22 mouse cellular contexts compared by ENCODE assay signal in the genomic region with DNA sequence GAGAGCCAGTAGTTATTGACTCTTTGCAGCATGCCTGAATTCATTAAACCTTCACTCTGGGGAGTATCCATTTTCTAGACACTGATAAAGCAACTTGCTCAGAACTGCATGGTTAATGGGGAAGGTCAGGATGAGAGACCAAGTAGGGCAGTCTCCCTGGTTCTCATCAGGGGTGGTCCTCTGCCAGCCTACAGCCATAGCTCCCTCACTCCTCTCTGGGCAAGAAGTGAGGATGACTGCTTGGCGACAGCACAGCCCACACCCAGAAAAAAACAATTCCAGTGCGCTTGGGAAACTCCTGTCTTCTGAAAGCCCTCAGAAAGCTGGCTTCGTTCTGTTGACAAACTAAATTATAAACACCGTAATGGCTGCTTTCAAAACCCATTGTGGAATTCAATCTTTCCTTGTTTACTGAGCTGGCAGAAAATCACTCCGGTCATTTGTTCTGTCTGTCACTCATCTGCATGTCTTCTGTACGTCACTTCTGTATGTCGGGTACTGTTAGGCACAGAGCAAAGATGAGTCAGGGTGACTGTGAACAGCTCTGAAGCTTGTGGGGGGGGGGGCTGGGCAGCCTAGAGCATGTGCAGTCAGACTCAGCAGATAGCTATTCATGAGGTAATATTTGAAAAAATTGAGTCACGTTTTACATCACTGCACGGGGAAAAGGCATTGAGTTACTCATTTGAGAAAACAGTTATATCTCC. TPM values are rescaled to one million over a fixed set of nuclear protein-coding genes. Genes with fewer than 3 reads are reported as not detected.
DNase-seq lines count a peak whose midpoint lies in the region; ATAC-seq and TF ChIP-seq lines count a peak whose summit lies in the region.
"Had no signal": no experiment of that assay in that cellular context is flagged by ENCODE, and none has a peak within 500 bp of the region (broad histone marks: within the 10 kb centered on the region; RNA-seq: fewer than 3 reads in every experiment).

No protein-coding gene starts in this region.

- peaks cover 15% of the 10 kb centered on the region for H3K4me1 ChIP-seq in liver, adult 2 months (ENCODE audit: control insufficient read depth, insufficient read depth, low read length)
- H3K4me1 ChIP-seq in liver, embryonic 11.5 days (replicated peaks; ENCODE audit: control insufficient read depth, insufficient read depth, low read length), result no peaks in the 10 kb centered on the region; the same call in 1 of the 2 replicates
- H3K4me1 ChIP-seq in embryonic fibroblast, embryonic 13.5 days (ENCODE audit: control insufficient read depth, insufficient read depth, low read length), result peaks cover 8% of the 10 kb centered on the region

- H3K4me2 ChIP-seq in liver, embryonic 11.5 days, result no peak overlapping the region
- H3K4me2 ChIP-seq: forebrain, embryonic 15.5 days; heart, embryonic 11.5 days; hindbrain, embryonic 12.5 days; neural tube, embryonic 15.5 days had no signal

- no peak overlapping the region for H3K4me3 ChIP-seq in liver, adult 2 months (ENCODE audit: insufficient read depth, low read depth, low read length)
- no peak overlapping the region for H3K4me3 ChIP-seq in liver, embryonic 11.5 days (ENCODE audit: low read depth, low read length)
- H3K4me3 ChIP-seq in embryonic fibroblast, embryonic 13.5 days (ENCODE audit: insufficient read depth, low read length), result no peak overlapping the region
- H3K4me3 ChIP-seq: erythroblast, embryonic 14.5 days; forebrain, embryonic 15.5 days; hindbrain, embryonic 12.5 days; left cerebral cortex, adult 2 months; neural tube, embryonic 15.5 days had no signal

- no peak for TF ChIP-seq POLR2A in liver, adult 2 months (IDR thresholded peaks at IDR 0.05; ENCODE audit: extremely low read depth, insufficient read depth, low read length)
- TF ChIP-seq POLR2A in embryonic fibroblast, embryonic 13.5 days (IDR thresholded peaks at IDR 0.05; ENCODE audit: low read depth, low read length), result no peak

- ATAC-seq in liver, embryonic 11.5 days (replicated peaks; ENCODE audit: low FRiP score), result no peak
- ATAC-seq: forebrain, embryonic 15.5 days had no signal

- no peak overlapping the region for H3K9ac ChIP-seq in liver, adult 2 months (ENCODE audit: low read depth, low read length)
- H3K9ac ChIP-seq in liver, embryonic 11.5 days (ENCODE audit: low read depth, low read length), result no peak overlapping the region
- H3K9ac ChIP-seq: forebrain, embryonic 15.5 days; hindbrain, embryonic 12.5 days; neural tube, embryonic 15.5 days had no signal

- no peaks in the 10 kb centered on the region for H3K9me3 ChIP-seq in liver, embryonic 11.5 days (ENCODE audit: control insufficient read depth, low read length)
- H3K9me3 ChIP-seq: forebrain, embryonic 15.5 days; hindbrain, embryonic 12.5 days; neural tube, embryonic 15.5 days had no signal

- H3K27me3 ChIP-seq in liver, adult 2 months (ENCODE audit: control insufficient read depth, insufficient read depth, low read length), result no peaks in the 10 kb centered on the region
- no peaks in the 10 kb centered on the region for H3K27me3 ChIP-seq in liver, embryonic 11.5 days (replicated peaks; ENCODE audit: control insufficient read depth, insufficient read depth, low read length)
- H3K27me3 ChIP-seq: forebrain, embryonic 15.5 days; hindbrain, embryonic 12.5 days; neural tube, embryonic 15.5 days had no signal

- DNase-seq in liver, adult 2 months (ENCODE audit: extremely low read depth, low read depth, low spot score), result peak; percentile 69
- DNase-seq in liver, embryonic 11.5 days (ENCODE audit: low spot score), result no peak
- DNase-seq in 3134 (ENCODE audit: extremely low read depth, insufficient read length, low spot score) (peak; percentile 47), MN1 (ENCODE audit: low spot score) (peak; percentile 55)
- DNase-seq in ovary, postnatal 10 days (ENCODE audit: low spot score), result no peak
- DNase-seq in embryo, embryonic 10 days (ENCODE audit: low spot score), result no peak
- DNase-seq: adrenal gland, postnatal 36 days; cerebellum, adult 8-10 months; heart, postnatal 10 days; kidney, adult 9 months; kidney, postnatal 36 days; left cerebral cortex, postnatal 4 days; liver; midbrain, embryonic 14.5 days; thymus, adult 2 months had no signal

- 29% methylated on average over 9 of the region's 9 CpGs for WGBS in liver, adult 2 months
- 78% methylated on average over 9 of the region's 9 CpGs for WGBS in liver, embryonic 11.5 days

- peak overlapping the region; percentile 76 for H3K27ac ChIP-seq in liver, adult 2 months (replicated peaks; ENCODE audit: insufficient read depth, low read depth, low read length)
- no peak overlapping the region for H3K27ac ChIP-seq in liver, embryonic 11.5 days (ENCODE audit: low read depth, low read length)
- H3K27ac ChIP-seq in embryonic fibroblast, embryonic 13.5 days (ENCODE audit: insufficient read depth, low read length), result peak overlapping the region; percentile 65; the same call in 1 of the 2 replicates
- H3K27ac ChIP-seq: forebrain, embryonic 15.5 days; hindbrain, embryonic 12.5 days; left cerebral cortex, adult 2 months; neural tube, embryonic 15.5 days had no signal

- H3K36me3 ChIP-seq in liver, adult 2 months (ENCODE audit: control insufficient read depth, insufficient read depth, low read length), result no peaks in the 10 kb centered on the region
- H3K36me3 ChIP-seq in liver, embryonic 11.5 days (ENCODE audit: control insufficient read depth, insufficient read depth, low read length), result no peaks in the 10 kb centered on the region
- H3K36me3 ChIP-seq: forebrain, embryonic 15.5 days; hindbrain, embryonic 12.5 days; neural tube, embryonic 15.5 days had no signal

- no peaks in the 10 kb centered on the region; the same call in 1 of the 2 replicates for H3K79me2 ChIP-seq in liver, adult 2 months (ENCODE audit: control insufficient read depth, insufficient read depth, low read length)

- TF ChIP-seq CTCF in liver, adult 2 months (IDR thresholded peaks at IDR 0.05; ENCODE audit: low read depth, low read length), result no peak
- TF ChIP-seq CTCF in embryonic fibroblast, embryonic 13.5 days (IDR thresholded peaks at IDR 0.05; ENCODE audit: borderline replicate concordance, insufficient read depth, low read length), result no peak

RNA-seq across cellular contexts. Expression of gene Cep85l, which starts 15.3 kb away (rescaled TPM):
- total RNA-seq in liver, adult 2 months (2014; rRNA removed), result 25.3 and 30.8 TPM in 2 replicates
- polyA plus RNA-seq in liver, adult 2 months (2012; rRNA removed), result 3.9 and 4.2 TPM in 2 replicates
- 2.6 and 3.0 TPM in 2 replicates for polyA plus RNA-seq in liver, embryonic 11.5 days (2014; fragmentation: Nextera tagmentation; extraction: Ambion mirVana)
- 6.9 and 11.1 TPM in 2 replicates for polyA plus RNA-seq in embryonic fibroblast, embryonic 13.5 days (2011; ENCODE audit: insufficient read length, low read depth, missing spikeins)

RNA-seq across cellular contexts. Expression of gene Pln, which starts 57.6 kb away (rescaled TPM):
- total RNA-seq in liver, adult 2 months (2014; rRNA removed), result 0.09 and 0.27 TPM in 2 replicates
- polyA plus RNA-seq in liver, adult 2 months (2012; rRNA removed), result not detected in 2 replicates
- polyA plus RNA-seq in liver, embryonic 11.5 days (2014; fragmentation: Nextera tagmentation; extraction: Ambion mirVana), result 0.94 and 2.5 TPM in 2 replicates
- not detected in 2 replicates for polyA plus RNA-seq in embryonic fibroblast, embryonic 13.5 days (2011; ENCODE audit: insufficient read length, low read depth, missing spikeins)
- polyA plus RNA-seq: erythroblast, embryonic 14.5 days had no signal

Comparison
In these comparisons a context has a peak if more than half of its experiments do, and no peak if none do; other contexts are left out.
1. DNase-seq: peak in liver, adult 2 months (single experiment), 3134 (single experiment) and MN1 (single experiment); none in liver, embryonic 11.5 days (single experiment), ovary, postnatal 10 days (single experiment) and embryo, embryonic 10 days (single experiment).